Mouse (Mus musculus) bone marrow macrophage, adult 2 months (primary cell): Measurements from ENCODE around the gene Adap1. TPM values are rescaled to one million over a fixed set of nuclear protein-coding genes. Genes with fewer than 3 reads are reported as not detected.

ENCODE experiments used
- H3K27ac ChIP-seq: 2 replicates; pipeline ENCODE4 v1.5.1; 2012; ENCODE audit warnings: low read depth, low read length; ENCODE audit not compliant: insufficient read depth
- H3K4me1 ChIP-seq: 2 replicates; pipeline ENCODE4 v1.6.1; 2012; ENCODE audit warnings: low read length; ENCODE audit not compliant: control insufficient read depth, insufficient read depth
- H3K4me3 ChIP-seq: 2 replicates; pipeline ENCODE4 v1.5.1; 2012; ENCODE audit warnings: mild to moderate bottlenecking, low read length, moderate library complexity; ENCODE audit not compliant: insufficient read depth
- CTCF ChIP-seq: IDR thresholded peaks from 2 replicates; pipeline ENCODE4 v1.5.1; 2012; ENCODE audit warnings: low read depth, mild to moderate bottlenecking, low read length, moderate library complexity
- POLR2A ChIP-seq: IDR thresholded peaks from 2 replicates; pipeline ENCODE4 v1.6.1; 2012; ENCODE audit warnings: mild to moderate bottlenecking, low read depth, low read length, borderline replicate concordance
- polyA plus RNA-seq: library from polyadenylated mRNA; stranded (reverse); fragments of >200 nt; gene quantifications from 2 replicates; pipeline ENCODE4 v1.2.4, GENCODE M21; 2012; ENCODE audit not compliant: missing spikeins, insufficient read depth, insufficient read length

Adap1 gene
- polyA plus RNA-seq, 1 experiment, result 77.1 TPM

DNA sequence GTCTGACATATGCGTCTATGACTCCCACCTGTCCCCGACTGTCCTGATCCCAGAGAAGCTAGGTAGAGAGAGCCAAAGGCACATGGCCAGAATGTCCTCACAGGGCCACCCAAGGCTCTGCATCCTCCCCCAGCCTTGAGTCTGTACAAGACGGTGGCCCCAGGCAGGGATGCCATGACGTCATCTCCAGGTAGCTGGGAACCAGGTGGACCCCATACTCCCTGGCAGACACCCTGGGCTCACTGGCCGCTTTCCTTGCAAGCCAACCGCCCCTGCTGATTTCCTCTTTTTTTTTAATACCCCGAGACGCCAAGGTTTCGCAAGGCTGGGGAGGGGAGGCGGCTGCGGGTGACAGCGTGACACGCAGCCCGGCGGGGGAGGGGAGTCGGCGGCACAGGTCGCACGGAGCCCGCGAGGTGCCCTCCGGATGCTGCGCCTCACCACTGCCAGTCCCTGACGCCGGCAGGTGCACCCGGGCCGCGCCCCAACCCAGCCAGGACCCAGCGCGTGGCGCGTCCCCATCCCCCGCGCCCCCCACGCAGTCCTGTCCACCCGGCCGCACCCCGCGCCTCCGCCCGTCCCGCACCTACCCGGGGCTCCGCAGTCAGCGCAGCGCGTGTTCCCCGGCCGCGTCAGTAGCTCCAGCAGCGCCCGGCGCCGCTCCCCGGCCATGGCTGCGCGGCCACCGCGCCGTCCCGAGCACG, 579 bp downstream of the Adap1 start:
- H3K4me1 ChIP-seq, result peaks cover 46% of the 10 kb centered on the region
- peak overlapping the region; percentile 86 for H3K27ac ChIP-seq
- no peak for TF ChIP-seq CTCF
- 0 out of 2 replicates have a peak, but pooled peaks have one; percentile 4 for TF ChIP-seq POLR2A
- peak overlapping the region; percentile 83 for H3K4me3 ChIP-seq

DNA sequence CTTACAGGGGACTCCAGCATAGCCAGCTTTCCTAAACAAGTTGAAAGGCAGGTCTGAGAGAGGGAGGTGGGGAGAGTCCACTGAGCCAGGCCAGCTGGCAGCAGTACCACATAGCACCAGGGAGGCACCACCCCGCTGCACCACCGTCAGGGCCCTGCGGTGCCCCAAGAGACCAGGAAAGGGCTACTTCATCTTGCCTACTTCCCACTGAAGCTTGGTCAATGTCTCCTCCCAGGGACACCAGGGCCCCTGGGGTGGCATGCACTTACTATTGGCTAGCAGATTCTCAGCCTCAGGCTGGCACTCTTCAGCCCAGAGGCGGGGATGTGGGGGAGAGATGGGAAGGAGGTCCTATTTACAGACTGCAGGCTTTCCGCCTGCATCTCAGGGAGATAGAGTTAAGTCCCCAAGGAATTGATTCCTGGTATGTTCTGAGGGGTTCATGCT, 1.4 kb downstream of the Adap1 start:
- TF ChIP-seq CTCF, result no peak
- TF ChIP-seq POLR2A, result no peak
- peak overlapping the region; percentile 86 for H3K27ac ChIP-seq

DNA sequence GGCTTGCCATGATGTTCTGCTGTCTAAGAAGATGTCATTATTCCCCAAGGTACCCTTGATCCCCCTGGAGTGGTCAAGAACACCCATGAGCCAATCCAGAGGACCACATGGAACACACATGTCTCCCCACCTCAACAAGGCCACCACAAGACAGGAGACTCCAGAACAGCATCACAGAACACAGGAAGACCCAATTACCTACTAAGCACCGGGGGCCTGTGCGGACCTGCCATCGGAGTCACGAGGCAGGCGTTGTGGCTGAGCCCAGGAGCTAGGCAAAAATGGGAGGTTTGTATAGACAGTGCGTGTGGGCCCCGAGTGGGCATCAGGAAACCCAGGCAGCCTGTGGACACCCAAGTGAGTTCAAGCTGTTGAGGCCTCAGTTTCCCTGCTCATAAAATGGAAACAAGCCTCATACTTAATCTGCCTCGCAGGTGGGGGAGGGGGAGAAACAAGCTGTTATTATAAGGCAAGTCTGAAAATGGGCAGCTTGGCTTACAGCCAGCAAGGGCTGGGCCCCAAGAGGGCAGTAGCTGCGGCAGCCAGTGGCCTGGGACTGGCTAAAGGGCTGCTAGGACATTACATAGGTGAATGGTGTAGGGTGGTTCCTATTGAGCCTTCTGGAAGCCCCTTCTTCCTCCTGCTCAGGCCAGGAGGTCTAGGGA, 2.0 kb downstream of the Adap1 start:
- TF ChIP-seq CTCF, result no peak
- TF ChIP-seq POLR2A, result no peak
- H3K27ac ChIP-seq, result peak overlapping the region; percentile 86
- peaks cover 46% of the 10 kb centered on the region for H3K4me1 ChIP-seq
- H3K4me3 ChIP-seq, result peak overlapping the region; percentile 83

More for the DNA sequence above, 1.4 kb downstream of the Adap1 start:
- peaks cover 48% of the 10 kb centered on the region for H3K4me1 ChIP-seq
- H3K4me3 ChIP-seq, result peak overlapping the region; percentile 83

GRCm38 (mm10) chr5:139321331-139321730, 4.1 kb downstream of the Adap1 start:
- no peak for TF ChIP-seq POLR2A
- TF ChIP-seq CTCF, result no peak
- H3K4me1 ChIP-seq, result peaks cover 27% of the 10 kb centered on the region

DNA sequence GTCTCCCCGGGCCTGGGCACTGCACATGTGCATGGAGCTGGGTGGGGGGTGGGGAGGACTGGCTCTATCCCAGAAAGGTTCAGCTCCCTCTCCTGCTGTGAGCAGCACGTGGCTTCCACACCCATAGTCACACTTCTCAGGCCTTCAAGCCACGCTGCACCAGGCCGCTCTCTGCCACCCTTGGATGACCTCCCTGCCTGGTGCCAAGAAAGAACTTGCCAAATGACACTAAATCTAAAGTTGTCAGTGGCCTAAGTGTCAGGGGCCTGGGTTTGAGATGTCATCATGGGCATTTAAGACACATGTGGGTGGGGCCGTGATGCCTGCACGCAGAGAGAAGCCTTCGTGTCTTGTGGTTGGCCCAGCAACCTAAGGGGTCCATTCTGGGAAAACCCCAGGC, 5.0 kb downstream of the Adap1 start:
- Histone ChIP-seq H3K4me3 (no peak overlapping the region), H3K4me1 (peaks cover 21% of the 10 kb centered on the region), H3K27ac (no peak overlapping the region)
- TF ChIP-seq POLR2A, result no peak
- TF ChIP-seq CTCF, result no peak

More at GRCm38 (mm10) chr5:139321331-139321730, 4.1 kb downstream of the Adap1 start:
- H3K4me3 ChIP-seq, result no peak overlapping the region
- no peak overlapping the region for H3K27ac ChIP-seq

DNA sequence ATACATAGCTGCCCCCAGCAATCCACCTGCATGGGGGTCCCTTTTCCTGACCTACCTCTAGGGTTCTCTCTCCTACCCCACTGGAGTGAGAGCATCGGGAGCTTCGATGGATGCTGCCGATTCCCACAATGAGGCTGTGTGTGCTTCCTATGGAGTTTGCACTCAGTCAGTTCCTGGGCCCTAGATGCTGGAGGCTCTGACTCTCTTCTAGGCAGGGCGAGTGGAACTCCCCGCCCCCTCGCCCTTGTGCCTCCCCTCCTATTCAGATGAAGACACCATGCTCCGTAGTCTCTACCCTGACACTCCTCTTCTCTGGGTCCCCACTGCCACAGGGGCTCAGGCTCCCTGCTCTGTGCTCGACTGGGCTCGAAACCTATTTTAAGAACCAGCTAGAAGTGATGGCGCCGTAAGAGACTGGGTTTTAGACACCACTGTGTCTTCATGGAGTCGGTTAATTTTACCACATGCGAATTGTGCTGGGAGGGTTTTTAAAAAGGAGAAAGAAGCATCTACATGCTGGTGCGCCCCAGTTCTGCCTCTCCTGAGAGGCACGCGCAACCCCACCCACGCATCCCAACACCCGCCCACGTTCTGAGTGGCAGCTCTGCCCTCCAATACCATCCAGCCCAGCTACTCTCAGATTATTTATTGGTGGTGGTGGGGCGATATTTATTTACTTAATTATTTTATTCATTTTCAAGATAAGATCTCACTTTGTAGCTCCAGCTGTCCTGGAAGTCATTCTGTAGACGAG, 7.5 kb downstream of the Adap1 start:
- H3K4me3 ChIP-seq, result no peak overlapping the region
- peaks cover 19% of the 10 kb centered on the region for H3K4me1 ChIP-seq
- TF ChIP-seq POLR2A, result no peak
- no peak for TF ChIP-seq CTCF
- H3K27ac ChIP-seq, result no peak overlapping the region

- no peak for TF ChIP-seq POLR2A
- TF ChIP-seq CTCF, result no peak
- no peak overlapping the region for H3K27ac ChIP-seq
- H3K4me1 ChIP-seq, result peaks cover 11% of the 10 kb centered on the region
- no peak overlapping the region for H3K4me3 ChIP-seq
Observed at GRCm38 (mm10) chr5:139316982-139317675, 8.3 kb downstream of the Adap1 start.

- Histone ChIP-seq H3K27ac (no peak overlapping the region), H3K4me3 (no peak overlapping the region), H3K4me1 (peaks cover 15% of the 10 kb centered on the region)
- no peak for TF ChIP-seq CTCF
- no peak for TF ChIP-seq POLR2A
Observed at GRCm38 (mm10) chr5:139314941-139315642, 10.3 kb downstream of the Adap1 start.

DNA sequence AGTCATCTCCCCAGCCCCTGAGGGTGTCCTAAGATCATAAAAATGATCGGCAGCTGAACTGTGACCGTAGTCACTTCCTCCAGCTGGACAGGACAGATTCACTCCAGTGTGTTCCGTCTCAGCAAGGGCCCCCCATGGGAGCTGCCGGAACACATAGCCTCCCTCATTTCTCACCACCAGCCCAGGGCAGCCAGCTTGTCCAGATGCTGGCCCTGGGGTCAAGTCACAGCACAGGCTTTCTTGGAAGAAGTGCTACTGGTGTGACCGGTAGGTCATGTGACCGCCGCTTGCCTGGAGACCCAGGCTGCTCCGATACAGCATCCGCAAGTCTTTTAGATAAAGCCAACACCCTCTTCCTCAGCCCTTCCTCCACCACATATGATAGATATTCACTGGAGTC, 11.9 kb downstream of the Adap1 start:
- Histone ChIP-seq H3K4me1 (peaks cover 18% of the 10 kb centered on the region), H3K4me3 (no peak overlapping the region), H3K27ac (no peak overlapping the region)
- TF ChIP-seq POLR2A, result no peak
- no peak for TF ChIP-seq CTCF
